Mouse (Mus musculus) heart, postnatal 14 days (tissue): ENCODE measurements around the gene Camk2d. TPM values are rescaled to one million over a fixed set of nuclear protein-coding genes. Genes with fewer than 3 reads are reported as not detected.

Experiments
- DNase-seq, 2 experiments: peaks; one replicate each; pipeline ENCODE4 v3.0.0; 2021 to 2022
- intact Hi-C: fragments of 180-260 bp; cut with DNase I; formaldehyde crosslinking; loops from one replicate; pipeline ENCODE4 v1.15.1; 2025
- long read RNA-seq, 2 experiments: library from polyadenylated mRNA; stranded (forward); transcript quantifications; one replicate each; pipeline ENCODE4 v2.0.0; 2021
- total RNA-seq, 2 experiments: library from RNA; stranded (reverse); gene quantifications; 2 replicates each; pipeline ENCODE4 v1.2.3; 2021

Gene Camk2d
- 100 to 1,000 TPM; 140 to 160 TPM for total RNA-seq
- long read RNA-seq, experiment 1, full-length matches to known transcripts = 88 of 210 reads
- long read RNA-seq, experiment 1, partial matches to known transcripts = 42 of 210 reads
- long read RNA-seq, experiment 1, other reads (novel, unspliced or antisense) = 80 of 210 reads
- long read RNA-seq, experiment 2, full-length matches to known transcripts = 95 of 236 reads
- long read RNA-seq, experiment 2, partial matches to known transcripts = 33 of 236 reads
- long read RNA-seq, experiment 2, other reads (novel, unspliced or antisense) = 108 of 236 reads

GRCm38 (mm10) chr3:126596086-126596485 lies at the start of gene Camk2d:
Camk2d (plus strand) TSS chr3:126596302.
- peak; percentile 96 to 98 for DNase-seq
- intact Hi-C loops = loop anchor here (1.0 to 10.0 kb wide), 5 partner anchors 66 to 306 kb away; no protein-coding TSS in a partner anchor

GRCm38 (mm10) chr3:126547941-126548340 lies 48.2 kb upstream of the Camk2d start:
- intact Hi-C loops = no loop called here
- DNase-seq = no peak

GRCm38 (mm10) chr3:126563646-126564045 lies 32.5 kb upstream of the Camk2d start:
- intact Hi-C loops = no loop called here
- no peak for DNase-seq

GRCm38 (mm10) chr3:126570628-126571027 lies 25.5 kb upstream of the Camk2d start:
- intact Hi-C loops = no loop called here
- no peak for DNase-seq

- DNase-seq = no peak
- intact Hi-C loops = no loop called here
Measured at GRCm38 (mm10) chr3:126572915-126573314, 23.2 kb upstream of the Camk2d start.

GRCm38 (mm10) chr3:126575927-126576326 lies 20.2 kb upstream of the Camk2d start:
- peak in 1 of 2 experiments; percentile 15 for DNase-seq
- intact Hi-C loops = loop anchor here (1.0 kb wide), 1 partner anchor 327 kb away; no protein-coding TSS in a partner anchor

- intact Hi-C loops = no loop called here
Measured at GRCm38 (mm10) chr3:126586134-126586533, 10.0 kb upstream of the Camk2d start.

GRCm38 (mm10) chr3:126587477-126587876 lies 8.6 kb upstream of the Camk2d start:
- no peak for DNase-seq
- intact Hi-C loops = no loop called here

More at GRCm38 (mm10) chr3:126586134-126586533, 10.0 kb upstream of the Camk2d start:
- no peak for DNase-seq

- no peak for DNase-seq
- intact Hi-C loops = no loop called here
Measured at GRCm38 (mm10) chr3:126589556-126589955, 6.5 kb upstream of the Camk2d start.

- no peak for DNase-seq
- intact Hi-C loops = loop anchor here (5.0 to 10.0 kb wide), 4 partner anchors 67 to 307 kb away; no protein-coding TSS in a partner anchor
Measured at GRCm38 (mm10) chr3:126595456-126595855, 646 bp upstream of the Camk2d start.

- intact Hi-C loops = loop anchor here (1.0 to 10.0 kb wide), 5 partner anchors 66 to 306 kb away; no protein-coding TSS in a partner anchor
- DNase-seq = peak; percentile 91 to 92
Measured at GRCm38 (mm10) chr3:126596491-126597160, 524 bp downstream of the Camk2d start.

GRCm38 (mm10) chr3:126597161-126597595 lies 1.1 kb downstream of the Camk2d start:
- peak; percentile 86 to 89 for DNase-seq
- intact Hi-C loops = loop anchor here (5.0 to 10.0 kb wide), 4 partner anchors 65 to 305 kb away; no protein-coding TSS in a partner anchor

GRCm38 (mm10) chr3:126597596-126598328 lies 1.7 kb downstream of the Camk2d start:
- peak; percentile 23 to 28 for DNase-seq
- intact Hi-C loops = loop anchor here (5.0 to 10.0 kb wide), 4 partner anchors 65 to 305 kb away; no protein-coding TSS in a partner anchor

- intact Hi-C loops = loop anchor here (5.0 to 10.0 kb wide), 4 partner anchors 64 to 304 kb away; no protein-coding TSS in a partner anchor
- no peak for DNase-seq
Measured at GRCm38 (mm10) chr3:126598329-126598676, 2.2 kb downstream of the Camk2d start.

- DNase-seq = no peak
- intact Hi-C loops = loop anchor here (5.0 to 10.0 kb wide), 4 partner anchors 63 to 303 kb away; no protein-coding TSS in a partner anchor
Measured at GRCm38 (mm10) chr3:126598881-126599280, 2.8 kb downstream of the Camk2d start.

- intact Hi-C loops = loop anchor here (5.0 to 10.0 kb wide), 4 partner anchors 63 to 303 kb away; no protein-coding TSS in a partner anchor
- no peak for DNase-seq
Measured at GRCm38 (mm10) chr3:126599335-126599734, 3.2 kb downstream of the Camk2d start.

GRCm38 (mm10) chr3:126599936-126600335 lies 3.8 kb downstream of the Camk2d start:
- intact Hi-C loops = loop anchor here (5.0 to 10.0 kb wide), 4 partner anchors 62 to 302 kb away; no protein-coding TSS in a partner anchor
- no peak for DNase-seq

GRCm38 (mm10) chr3:126602772-126603171 lies 6.7 kb downstream of the Camk2d start:
- intact Hi-C loops = no loop called here
- no peak for DNase-seq

- intact Hi-C loops = no loop called here
- no peak for DNase-seq
Measured at GRCm38 (mm10) chr3:126604656-126605434, 8.7 kb downstream of the Camk2d start.

- DNase-seq = no peak
- intact Hi-C loops = no loop called here
Measured at GRCm38 (mm10) chr3:126609310-126609709, 13.2 kb downstream of the Camk2d start.
